Mouse (Mus musculus): ENCODE measurements at regions not wholly inside any gene's neighbourhood (a gene's known extent, or its start where the extent isn't known, plus 50 kb on each side); places are given as distances from the start of the nearest gene placed in this dataset.

- no peak for DNase-seq (ENCODE audit: low read depth, low spot score)
Measured at GRCm38 (mm10) chr17:62546286-62546685, 334.8 kb downstream of the Efna5 start.

DNA sequence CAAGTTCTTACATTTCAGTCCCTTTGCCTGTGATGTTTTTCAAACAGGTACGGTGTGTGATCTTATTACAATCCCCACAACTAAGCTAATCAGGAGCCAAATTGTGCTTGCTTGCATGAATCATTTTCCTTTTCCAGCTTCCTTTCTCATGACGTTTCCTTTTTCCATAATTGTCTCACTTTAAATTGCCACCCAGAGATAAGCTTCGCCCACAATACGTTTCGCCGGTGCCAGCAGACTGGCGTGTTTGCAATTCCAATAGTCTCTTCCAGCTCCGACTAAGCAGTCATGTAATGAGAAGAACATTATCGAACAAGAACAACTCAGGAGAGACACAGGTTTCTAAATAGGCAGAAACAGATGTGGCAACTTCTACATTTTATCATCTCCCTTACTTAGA, 335.8 kb downstream of the Efna5 start:
- DNase-seq (ENCODE audit: low read depth, low spot score) = no peak

DNA sequence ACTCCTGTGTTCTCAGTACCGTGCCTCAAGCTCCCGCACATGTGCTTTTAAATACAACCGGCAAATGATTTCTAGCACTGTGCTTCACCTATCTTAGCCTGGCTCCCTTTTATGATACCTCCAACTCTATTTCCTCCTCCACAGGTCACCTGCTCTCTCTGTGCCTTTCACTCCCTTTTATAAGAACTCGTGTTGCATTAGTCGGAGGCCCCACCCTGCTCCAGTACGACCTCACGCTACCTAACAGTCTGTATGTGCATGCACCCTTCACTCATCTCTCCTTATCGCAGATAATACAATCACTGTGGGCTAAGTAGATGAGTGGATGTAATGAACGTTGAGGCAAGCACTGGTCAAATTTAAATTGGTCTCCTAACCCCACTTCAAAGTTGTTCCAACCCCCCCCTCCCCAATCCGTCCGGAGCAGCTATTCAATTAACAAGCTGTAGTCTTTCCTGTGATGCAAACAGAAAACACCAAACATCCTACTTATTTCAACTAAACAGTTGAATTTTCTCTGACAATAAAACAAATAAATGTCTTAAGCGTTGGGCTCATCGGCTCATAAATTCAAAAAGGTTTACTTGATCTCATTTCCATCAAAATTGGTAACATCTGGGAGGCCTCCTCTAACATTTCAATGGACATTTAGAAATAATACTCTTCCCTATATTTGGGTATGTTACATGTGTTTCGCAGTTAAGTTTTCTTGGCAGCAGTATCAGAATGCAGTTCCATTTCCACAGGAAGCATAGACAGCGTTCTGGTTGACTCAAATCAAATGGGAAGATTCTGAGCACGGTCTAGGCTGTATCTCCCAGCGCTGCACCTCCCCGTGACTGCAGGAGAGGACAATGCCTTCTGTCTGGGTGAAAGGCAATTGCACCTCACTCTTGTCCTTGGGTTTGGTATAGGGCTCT, 337.8 kb downstream of the Efna5 start:
- no peak for DNase-seq (ENCODE audit: low read depth, low spot score)

DNA sequence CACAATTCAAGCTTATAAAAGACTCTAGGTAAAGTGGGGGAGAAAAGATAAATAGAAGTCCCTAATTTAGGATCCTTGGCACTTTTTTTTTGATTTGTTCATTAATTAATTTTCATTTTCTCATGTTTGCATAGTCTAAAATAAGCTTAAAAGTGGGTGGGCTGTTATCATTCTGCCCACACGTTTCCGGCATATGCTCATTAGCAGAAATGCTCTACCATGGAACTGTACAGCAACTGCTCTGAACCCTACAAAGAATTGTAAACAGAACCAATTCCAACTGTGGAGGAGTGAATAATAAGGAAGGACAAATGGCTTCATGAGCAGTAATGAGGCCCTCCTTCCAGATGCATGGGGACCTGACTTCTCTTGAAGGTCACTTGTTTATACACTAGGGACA, 351.2 kb downstream of the Efna5 start:
- no peak for DNase-seq (ENCODE audit: low read depth, low spot score)

DNA sequence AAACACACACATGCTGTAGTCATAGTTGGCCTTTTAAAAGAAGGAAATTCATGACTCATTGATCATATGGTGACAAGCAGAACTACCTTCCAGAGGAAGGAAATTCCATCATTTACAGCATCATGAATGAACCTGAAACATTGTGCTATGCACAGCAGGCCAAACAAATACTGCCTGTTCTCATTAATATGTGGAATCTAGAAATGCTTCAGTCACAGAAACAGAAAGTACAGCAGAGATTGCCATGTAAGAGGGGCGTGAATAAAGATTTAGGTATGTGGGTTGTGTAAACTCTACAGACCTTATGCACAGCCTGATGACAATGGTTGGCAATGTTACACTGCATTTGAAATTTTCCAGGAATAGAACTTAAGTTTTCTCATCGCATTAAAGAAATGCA, 353.6 kb downstream of the Efna5 start:
- peak; percentile 68 for DNase-seq (ENCODE audit: low read depth, low spot score)

DNA sequence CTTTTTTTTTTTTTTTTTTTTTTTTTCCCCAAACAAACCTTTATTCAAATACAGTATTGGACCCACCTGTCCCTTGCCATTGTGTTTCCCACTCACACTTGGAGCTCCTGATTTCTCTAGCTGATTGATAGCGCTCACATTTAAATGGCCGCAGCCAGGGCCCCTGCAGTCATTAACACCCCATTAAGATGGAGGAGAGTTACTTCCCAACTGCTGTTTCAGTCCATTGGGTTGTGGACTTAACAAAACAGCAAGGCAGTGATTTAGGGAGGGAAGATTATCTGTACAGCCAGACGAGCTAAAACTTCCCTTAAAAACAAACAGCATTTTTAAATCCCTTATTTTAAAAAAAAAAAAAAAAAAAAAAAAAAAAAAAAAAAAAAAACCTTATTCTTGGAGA, 367.5 kb downstream of the Efna5 start:
- DNase-seq (ENCODE audit: low read depth, low spot score) = no peak

- peak; percentile 81 for DNase-seq (ENCODE audit: low read depth, low spot score)
Measured at GRCm38 (mm10) chr17:62510184-62510583, 370.9 kb downstream of the Efna5 start.

GRCm38 (mm10) chr17:62507766-62508485, 373.2 kb downstream of the Efna5 start:
- DNase-seq (ENCODE audit: low read depth, low spot score) = no peak

GRCm38 (mm10) chr17:62504691-62505090, 376.4 kb downstream of the Efna5 start:
- DNase-seq (ENCODE audit: low read depth, low spot score) = peak; percentile 88

- DNase-seq (ENCODE audit: low read depth, low spot score) = no peak
Measured at GRCm38 (mm10) chr17:62470739-62471138, 410.4 kb downstream of the Efna5 start.

DNA sequence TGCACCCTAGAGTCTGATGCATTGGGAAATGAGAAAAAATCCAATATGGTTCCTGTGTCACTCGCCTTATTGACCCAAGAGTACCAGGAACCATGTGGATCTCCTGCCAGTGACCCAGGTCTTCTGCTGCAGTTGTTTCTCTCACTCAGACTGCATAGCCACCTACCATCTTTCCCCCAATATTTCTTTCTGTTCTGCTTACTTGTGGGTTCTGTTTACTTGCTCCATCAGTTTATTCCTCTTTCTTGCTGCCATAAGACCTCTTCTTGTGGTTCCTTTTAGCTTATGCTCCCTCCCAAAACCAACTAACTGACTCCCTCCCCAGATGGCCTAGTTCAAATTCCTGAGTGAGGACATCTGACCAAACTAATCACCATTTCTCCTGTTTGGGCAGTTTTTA, 411.8 kb downstream of the Efna5 start:
- no peak for DNase-seq (ENCODE audit: low read depth, low spot score)

DNA sequence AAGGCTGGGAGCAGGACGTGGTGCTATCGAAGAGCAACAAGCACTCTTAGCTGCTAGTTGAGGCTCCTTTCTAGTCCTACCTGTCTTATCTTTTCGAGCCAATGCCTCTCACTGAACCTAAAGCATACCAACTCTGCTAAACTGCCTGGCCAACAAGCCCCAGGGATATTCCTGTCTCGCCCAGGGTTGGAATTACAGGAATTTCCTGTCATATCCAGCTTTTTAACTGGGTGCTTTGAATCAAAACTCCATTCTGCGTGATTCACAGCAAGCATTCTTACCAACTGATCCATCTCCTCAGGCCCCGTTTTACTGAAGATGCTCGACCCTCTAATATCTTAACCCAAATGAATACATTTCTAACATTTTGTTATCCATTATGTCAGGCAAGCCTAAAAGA, 412.3 kb downstream of the Efna5 start:
- peak; percentile 60 for DNase-seq (ENCODE audit: low read depth, low spot score)

DNA sequence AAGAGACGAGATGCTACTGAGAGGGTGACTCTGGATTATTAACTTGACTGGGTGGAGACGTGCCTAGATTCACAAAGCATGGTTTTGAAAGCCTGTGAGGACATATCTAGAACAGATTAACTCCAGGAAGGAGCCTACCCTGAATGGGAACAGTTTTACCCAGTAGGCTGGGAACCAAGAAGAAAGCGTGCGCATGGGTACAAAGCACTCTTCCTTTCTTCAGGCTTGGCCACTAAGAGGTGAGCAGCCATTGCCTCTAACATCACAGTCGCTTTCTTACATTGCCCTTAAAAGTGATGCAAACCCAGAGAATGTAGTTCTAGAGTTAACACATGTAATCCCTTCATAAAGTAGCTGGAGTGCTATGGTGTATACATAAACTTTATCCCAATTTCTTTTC, 414.0 kb downstream of the Efna5 start:
- no peak for DNase-seq (ENCODE audit: low read depth, low spot score)

GRCm38 (mm10) chr17:62464994-62465393, 416.1 kb downstream of the Efna5 start:
- no peak for DNase-seq (ENCODE audit: low read depth, low spot score)

GRCm38 (mm10) chr17:62464228-62464627, 416.9 kb downstream of the Efna5 start:
- DNase-seq (ENCODE audit: low read depth, low spot score) = no peak

- DNase-seq (ENCODE audit: low read depth, low spot score) = no peak
Measured at GRCm38 (mm10) chr17:62461304-62462245, 419.5 kb downstream of the Efna5 start.

DNA sequence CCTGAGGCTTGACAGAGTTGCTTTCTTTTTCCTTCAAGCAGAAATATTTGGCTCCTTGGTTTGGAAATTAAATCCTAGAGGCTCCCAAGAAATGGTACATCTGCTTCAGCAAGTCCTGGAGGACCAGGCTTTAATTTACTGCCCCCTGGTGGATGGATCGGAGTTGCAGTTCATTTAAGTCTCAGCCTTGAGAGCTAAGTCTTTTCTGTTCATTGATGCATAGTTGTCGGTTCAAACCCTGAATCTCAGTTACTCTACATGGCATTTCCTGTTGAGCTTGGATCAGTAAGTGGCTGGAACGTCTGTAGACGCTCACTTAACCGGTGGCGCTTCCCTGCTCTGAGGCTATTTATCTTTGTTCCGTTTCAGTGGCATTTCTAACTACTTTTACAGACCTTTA, 422.2 kb downstream of the Efna5 start:
- DNase-seq (ENCODE audit: low read depth, low spot score) = peak; percentile 89

DNA sequence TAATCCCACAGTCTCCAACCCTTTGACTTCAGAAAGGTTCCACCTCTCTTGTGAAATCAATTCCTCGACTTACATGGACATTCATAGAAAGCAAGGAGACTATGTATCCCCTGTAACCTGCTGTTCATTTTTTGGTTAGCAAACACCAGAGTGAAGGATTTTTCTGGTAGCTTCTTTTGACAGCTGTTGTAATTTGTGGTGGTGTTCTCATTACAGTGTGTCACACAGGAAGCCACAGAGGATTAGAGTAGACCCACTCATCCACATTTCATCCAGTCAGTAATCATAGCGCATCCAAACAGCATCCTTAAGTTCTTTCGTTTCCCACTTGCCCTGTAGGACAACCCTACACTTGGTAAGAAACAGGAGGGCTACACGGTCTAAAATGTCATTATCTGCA, 443.1 kb downstream of the Efna5 start:
- no peak for DNase-seq (ENCODE audit: low read depth, low spot score)

- no peak for DNase-seq (ENCODE audit: low read depth, low spot score)
Measured at GRCm38 (mm10) chr17:62436044-62436443, 445.1 kb downstream of the Efna5 start.

DNA sequence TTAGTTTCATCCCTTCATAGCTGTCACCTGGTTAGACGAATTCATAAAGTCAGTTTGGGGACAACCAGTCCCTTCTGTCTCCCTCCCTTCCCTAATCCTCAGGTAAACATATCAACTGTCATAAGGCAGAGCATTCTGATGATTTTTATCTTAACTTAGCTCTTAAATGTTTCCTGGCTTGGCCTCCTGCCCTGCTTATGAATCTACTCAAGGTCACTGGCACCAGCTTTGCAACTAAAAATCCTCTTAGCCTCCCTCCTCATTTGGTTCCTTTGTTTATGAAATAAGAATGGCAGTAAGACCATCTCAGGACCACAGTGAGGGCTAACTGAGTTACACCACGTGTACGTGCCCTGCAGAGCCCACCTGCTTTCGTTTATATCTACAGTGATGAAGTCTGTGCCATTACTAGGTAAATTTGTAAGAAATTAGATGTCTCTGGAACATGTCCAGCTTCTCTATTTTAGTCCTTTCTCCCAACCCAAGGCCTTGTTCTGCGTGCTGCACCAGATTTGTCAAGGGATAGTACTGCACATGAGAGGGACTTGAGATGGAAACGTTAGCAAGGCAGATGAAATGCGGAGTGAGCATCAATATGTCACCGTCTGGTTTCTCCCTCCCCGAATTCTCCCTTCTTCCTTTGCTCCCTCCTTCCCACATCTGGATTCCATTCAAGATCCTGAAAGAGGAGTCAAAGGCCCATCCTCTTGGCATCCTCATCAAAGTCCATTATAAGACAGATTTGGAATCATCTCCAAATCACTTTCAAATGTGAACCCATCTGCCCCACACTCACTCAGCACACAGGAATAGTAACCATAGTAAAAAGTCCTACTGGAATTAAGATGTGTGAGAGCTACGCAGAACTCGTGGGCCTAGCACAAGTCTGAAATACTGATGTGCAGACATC, 457.4 kb downstream of the Efna5 start:
- DNase-seq (ENCODE audit: low read depth, low spot score) = no peak

DNA sequence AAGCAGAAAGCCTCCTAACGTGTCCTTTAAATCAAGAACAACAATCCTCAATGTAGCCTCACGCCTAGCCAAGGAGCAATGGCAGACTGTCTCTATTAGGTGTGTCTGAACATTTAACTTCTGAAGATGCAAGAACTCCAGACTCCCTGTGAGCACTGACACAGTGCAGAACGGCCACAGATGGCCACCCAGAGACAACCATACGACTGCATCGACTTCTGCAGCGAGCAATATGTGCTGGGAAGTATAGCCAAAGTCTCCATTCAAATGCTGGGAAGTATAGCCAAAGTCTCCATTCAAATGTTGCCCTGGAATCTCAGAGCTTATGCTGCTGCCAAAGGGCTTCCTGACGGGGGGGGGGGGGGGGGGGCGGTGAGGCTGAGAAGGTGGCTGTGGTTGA, 463.5 kb downstream of the Efna5 start:
- DNase-seq (ENCODE audit: low read depth, low spot score) = no peak
